Mouse (Mus musculus) left cerebral cortex, postnatal 14 days (tissue): ENCODE data around the gene Eif4ebp2. TPM values are rescaled to one million over a fixed set of nuclear protein-coding genes. Genes with fewer than 3 reads are reported as not detected.
A peak's percentile ranks its signal among the peaks of the same experiment; 100 is the strongest.

Experiments
- DNase-seq, 2 experiments: peaks; one replicate each; pipeline ENCODE4 v3.0.0; 2021 to 2022; ENCODE audit warnings: low spot score in 2 of 2, mixed read lengths in 1 of 2
- intact Hi-C: fragments of 180-260 bp; cut with DNase I; formaldehyde crosslinking; loops from one replicate; pipeline ENCODE4 v1.15.1; 2025
- total RNA-seq, 2 experiments: library from RNA; stranded (reverse); gene quantifications; 2 replicates each; pipeline ENCODE4 v1.2.3; 2021

Eif4ebp2 gene
- total RNA-seq, 2 experiments from 2014 or later = 43.0 to 45.8 TPM

GRCm38 (mm10) chr10:61392584-61392983 lies 59.9 kb downstream of the Eif4ebp2 start:
- intact Hi-C loops = no loop called here
- no peak for DNase-seq

GRCm38 (mm10) chr10:61390148-61390547 lies 62.3 kb downstream of the Eif4ebp2 start:
- no peak for DNase-seq
- intact Hi-C loops = no loop called here

GRCm38 (mm10) chr10:61389020-61389419 lies 63.4 kb downstream of the Eif4ebp2 start:
- intact Hi-C loops = no loop called here
- no peak for DNase-seq

- intact Hi-C loops = no loop called here
- DNase-seq = no peak
Measured at GRCm38 (mm10) chr10:61386284-61386683, 66.2 kb downstream of the Eif4ebp2 start.

- intact Hi-C loops = no loop called here
- no peak for DNase-seq
Measured at GRCm38 (mm10) chr10:61385174-61385573, 67.3 kb downstream of the Eif4ebp2 start.

GRCm38 (mm10) chr10:61383715-61384047 lies 68.8 kb downstream of the Eif4ebp2 start:
- intact Hi-C loops = no loop called here
- DNase-seq = peak in 1 of 2 experiments; percentile 44

GRCm38 (mm10) chr10:61383021-61383714 lies 69.3 kb downstream of the Eif4ebp2 start, which contains the start of gene Pald1:
Pald1 (minus strand) TSS chr10:61383530.
- intact Hi-C loops = no loop called here

GRCm38 (mm10) chr10:61382281-61382731 lies 70.2 kb downstream of the Eif4ebp2 start:
- no peak for DNase-seq
- intact Hi-C loops = no loop called here

More at GRCm38 (mm10) chr10:61383021-61383714, 69.3 kb downstream of the Eif4ebp2 start, which contains the start of gene Pald1:
- peak; percentile 44 to 64 for DNase-seq

- intact Hi-C loops = no loop called here
- no peak for DNase-seq
Measured at GRCm38 (mm10) chr10:61381823-61382222, 70.6 kb downstream of the Eif4ebp2 start.

GRCm38 (mm10) chr10:61380186-61380585 lies 72.3 kb downstream of the Eif4ebp2 start:
- DNase-seq = no peak
- intact Hi-C loops = no loop called here

GRCm38 (mm10) chr10:61379340-61380040 lies 73.0 kb downstream of the Eif4ebp2 start:
- DNase-seq = no peak
- intact Hi-C loops = no loop called here

GRCm38 (mm10) chr10:61378698-61379097 lies 73.8 kb downstream of the Eif4ebp2 start:
- intact Hi-C loops = no loop called here
- no peak for DNase-seq

Other genes with a start within 250 kb of the Eif4ebp2 start
- under 1 TPM; 0.66 to 0.70 TPM for gene Adamts14, start 179.2 kb downstream of the Eif4ebp2 start, total RNA-seq
- not detected for gene Prf1, start 154.8 kb downstream of the Eif4ebp2 start, total RNA-seq
- gene Pald1, start 69.1 kb downstream of the Eif4ebp2 start, total RNA-seq = 10 to 100 TPM; 15.0 to 15.1 TPM
- under 1 TPM; 0.25 to 0.33 TPM for gene Nodal, start 34.7 kb downstream of the Eif4ebp2 start, total RNA-seq
- 10 to 100 TPM; 13.0 to 13.9 TPM for gene Lrrc20, start 23.1 kb upstream of the Eif4ebp2 start, total RNA-seq
- 1 to 10 TPM; 1.2 to 2.0 TPM for gene Npffr1, start 142.8 kb upstream of the Eif4ebp2 start, total RNA-seq
- gene Ppa1, start 195.9 kb upstream of the Eif4ebp2 start, total RNA-seq = 100 to 1,000 TPM; 115 to 116 TPM
- gene Sar1a, start 227.6 kb upstream of the Eif4ebp2 start, total RNA-seq = 100 to 1,000 TPM; 120 to 127 TPM
- 10 to 100 TPM; 27.7 to 27.9 TPM for gene Tysnd1, start 242.9 kb upstream of the Eif4ebp2 start, total RNA-seq